In the genomic region with DNA sequence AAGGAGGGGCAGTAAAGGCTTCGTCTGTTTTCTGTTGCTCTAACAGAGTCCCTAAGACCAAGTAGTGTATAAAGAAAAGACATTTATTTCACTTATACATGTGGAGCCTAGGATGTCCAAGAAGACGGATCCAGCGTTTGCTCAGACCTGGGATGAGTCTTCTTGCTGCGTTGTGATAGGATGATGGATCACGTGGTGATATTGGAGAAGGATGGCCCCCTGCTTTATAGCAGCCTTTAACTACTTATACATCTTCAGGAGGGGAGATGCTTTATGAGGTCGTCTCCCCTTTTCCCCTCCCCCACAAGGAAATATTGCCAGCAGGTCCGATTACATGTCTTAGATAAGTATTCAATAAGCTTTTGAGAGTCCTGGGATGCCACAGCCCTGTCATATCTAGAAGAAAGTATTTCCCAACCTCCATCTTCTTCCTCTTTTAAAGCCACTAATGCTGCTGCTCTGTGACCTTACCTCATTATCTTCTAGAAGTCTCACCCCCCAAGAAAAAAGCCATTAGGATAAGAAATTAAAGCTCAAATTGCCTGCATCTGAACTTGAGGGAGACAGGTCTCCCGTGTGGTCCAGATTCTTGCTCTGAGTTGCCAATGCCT, we compare ENCODE assay signal across 17 mouse cellular contexts.
"Had no signal": no experiment of that assay in that cellular context is flagged by ENCODE, and none has a peak within 500 bp of the region (broad histone marks: within the 10 kb centered on the region; RNA-seq: fewer than 3 reads in every experiment).

No protein-coding gene starts in this region.

- H3K27ac ChIP-seq: layer of hippocampus, adult 2 months; left cerebral cortex, adult 2 months; liver, embryonic 13.5 days; midbrain, embryonic 10.5 days; midbrain, embryonic 13.5 days had no signal

- H3K36me3 ChIP-seq: liver, embryonic 13.5 days; midbrain, embryonic 10.5 days; midbrain, embryonic 13.5 days had no signal

- H3K4me3 ChIP-seq: layer of hippocampus, adult 2 months; left cerebral cortex, adult 2 months; liver, embryonic 13.5 days; megakaryocyte, embryonic 14.5 days; midbrain, embryonic 10.5 days; midbrain, embryonic 13.5 days had no signal

- ATAC-seq: midbrain, embryonic 13.5 days; midbrain, embryonic 16.5 days had no signal

- DNase-seq: kidney, adult 18-20 months; kidney, adult 9 months; kidney, postnatal 14 days; kidney, postnatal 4 days; layer of hippocampus, postnatal 36 days; liver, embryonic 13.5 days; lung, adult 2 months; lung, postnatal 14 days; lung, postnatal 4 days; thymus, adult 18-20 months; thymus, postnatal 36 days had no signal

- H3K27me3 ChIP-seq: liver, embryonic 13.5 days; megakaryocyte, embryonic 14.5 days; midbrain, embryonic 13.5 days had no signal

- H3K9me3 ChIP-seq: liver, embryonic 13.5 days; megakaryocyte, embryonic 14.5 days; midbrain, embryonic 10.5 days; midbrain, embryonic 13.5 days had no signal

- H3K9ac ChIP-seq: liver, embryonic 13.5 days; midbrain, embryonic 13.5 days had no signal
